Mouse (Mus musculus): ENCODE measurements around the gene Gys1.
"Not testable (repeated sequence)": the region's sequence is repeated elsewhere in the genome, so short reads cannot be mapped to it uniquely, and the experiment has no call there.

GRCm38 (mm10) chr7:45459564-45460140 is 25.0 kb downstream of the Gys1 start, which contains the start of gene Ftl1:
- TF ChIP-seq ZMIZ1 (IDR thresholded peaks at IDR 0.05; ENCODE audit: low read depth, low read length) (peak; percentile 96), TCF12 (IDR thresholded peaks at IDR 0.05; ENCODE audit: low read depth, low read length) (peak; percentile 63), ETS1 (conservative IDR thresholded peaks at IDR 0.05; ENCODE audit: low read depth, low read length) (peak; percentile 35; the same call in 1 of the 2 replicates), ELF1 (IDR thresholded peaks at IDR 0.05; ENCODE audit: low read depth, low read length) (peak; percentile 48; the same call in 1 of the 2 replicates), MXI1 (IDR thresholded peaks at IDR 0.05; ENCODE audit: low read depth, low read length) (peak; percentile 55; the same call in 1 of the 2 replicates)
- TF ChIP-seq CTCF (conservative IDR thresholded peaks at IDR 0.05 in 1 of 2, IDR thresholded peaks at IDR 0.05 in 1 of 2; ENCODE audit: low read depth in 2 of 2, low read length in 2 of 2); ZNF384 (IDR thresholded peaks at IDR 0.05; ENCODE audit: low read depth, low read length); GABPA (IDR thresholded peaks at IDR 0.05; ENCODE audit: insufficient replicate concordance, low read depth, low read length): not testable (repeated sequence)

All from CH12.LX (cell line).